Mouse (Mus musculus) heart, embryonic 15.5 days (tissue): ENCODE data around the gene Mettl25. TPM values are rescaled to one million over a fixed set of nuclear protein-coding genes. Genes with fewer than 3 reads are reported as not detected.
A peak's percentile ranks its signal among the peaks of the same experiment; 100 is the strongest.

Experiments used
- ATAC-seq: fragments of 200-750 bp; cut with Nextera tagmentation; replicated peaks from 2 replicates; pipeline ENCODE4 v1.8.0; 2017; ENCODE audit warnings: low read depth, moderate TSS enrichment; ENCODE audit not compliant: insufficient number of reproducible peaks, insufficient read depth, low FRiP score
- H3K27ac ChIP-seq: fragments of 300-500 bp; sonication (generic); 2 replicates; pipeline ENCODE4 v1.5.1; 2015; ENCODE audit warnings: mild to moderate bottlenecking, inconsistent platforms
- H3K27me3 ChIP-seq: fragments of 300-500 bp; sonication (generic); 2 replicates; pipeline ENCODE4 v1.6.1; 2015; ENCODE audit warnings: inconsistent platforms
- H3K36me3 ChIP-seq: fragments of 300-500 bp; sonication (generic); 2 replicates; pipeline ENCODE4 v1.6.1; 2015; ENCODE audit warnings: mild to moderate bottlenecking, inconsistent platforms
- H3K4me1 ChIP-seq: fragments of 300-500 bp; sonication (generic); replicated peaks from 2 replicates; pipeline ENCODE4 v1.6.1; 2015; ENCODE audit warnings: inconsistent platforms
- H3K4me2 ChIP-seq: fragments of 300-500 bp; sonication (generic); 2 replicates; pipeline ENCODE4 v1.6.1; 2015; ENCODE audit warnings: inconsistent platforms, mild to moderate bottlenecking, moderate library complexity
- H3K4me3 ChIP-seq: fragments of 300-500 bp; sonication (generic); 2 replicates; pipeline ENCODE4 v1.5.1; 2015; ENCODE audit warnings: mild to moderate bottlenecking, inconsistent platforms
- H3K9ac ChIP-seq: fragments of 300-500 bp; sonication (generic); 2 replicates; pipeline ENCODE4 v1.6.1; 2015; ENCODE audit warnings: mild to moderate bottlenecking, inconsistent platforms
- H3K9me3 ChIP-seq: fragments of 300-500 bp; sonication (generic); replicated peaks from 2 replicates; pipeline ENCODE4 v1.6.1; 2016; ENCODE audit warnings: inconsistent platforms
- WGBS: fragments of 180-500 bp; shearing (Covaris S2); methylation state at CpG from one replicate; pipeline ENCODE4 v1.1.7; 2015; ENCODE audit warnings: mixed read lengths; 5-methylcytosine and 5-hydroxymethylcytosine counted together
- polyA plus RNA-seq: library from polyadenylated mRNA; unstranded; fragments of >200 nt; fragmentation: Nextera tagmentation; extraction: Ambion mirVana; gene quantifications from 2 replicates; pipeline ENCODE4 v1.2.1, GENCODE M21; 2015

Gene Mettl25
- polyA plus RNA-seq, 1 experiment from 2014 or later: 9.8 TPM

GRCm38 (mm10) chr10:105797250-105797924, 43.8 kb downstream of the Mettl25 start:
- no peaks in the 10 kb centered on the region for H3K27me3 ChIP-seq
- ATAC-seq: no peak
- no peaks in the 10 kb centered on the region for H3K9me3 ChIP-seq
- H3K27ac ChIP-seq: no peak overlapping the region
- 59% methylated on average over 8 of the region's 8 CpGs for WGBS
- H3K4me1 ChIP-seq: no peaks in the 10 kb centered on the region
- H3K4me3 ChIP-seq: no peak overlapping the region
- 0 out of 2 replicates have a peak, but pooled peaks cover 4% of the 10 kb centered on the region for H3K36me3 ChIP-seq
- no peak overlapping the region for H3K9ac ChIP-seq
- no peak overlapping the region for H3K4me2 ChIP-seq

GRCm38 (mm10) chr10:105793776-105794552, 47.2 kb downstream of the Mettl25 start:
- no peak overlapping the region for H3K27ac ChIP-seq
- no peak for ATAC-seq
- no peaks in the 10 kb centered on the region for H3K27me3 ChIP-seq
- no peak overlapping the region for H3K4me3 ChIP-seq
- H3K9me3 ChIP-seq: no peaks in the 10 kb centered on the region
- no peak overlapping the region for H3K4me2 ChIP-seq
- H3K36me3 ChIP-seq: 0 out of 2 replicates have a peak, but pooled peaks cover 4% of the 10 kb centered on the region
- 59% methylated on average over 15 of the region's 15 CpGs for WGBS
- H3K9ac ChIP-seq: no peak overlapping the region
- no peaks in the 10 kb centered on the region for H3K4me1 ChIP-seq

GRCm38 (mm10) chr10:105788744-105789486, 52.3 kb downstream of the Mettl25 start:
- Histone ChIP-seq H3K9me3 (no peaks in the 10 kb centered on the region), H3K4me1 (no peaks in the 10 kb centered on the region), H3K27me3 (no peaks in the 10 kb centered on the region), H3K4me2 (no peak overlapping the region), H3K36me3 (no peaks in the 10 kb centered on the region), H3K4me3 (no peak overlapping the region), H3K27ac (no peak overlapping the region), H3K9ac (no peak overlapping the region)
- no peak for ATAC-seq
- 80% methylated on average over 17 of the region's 17 CpGs for WGBS

GRCm38 (mm10) chr10:105783766-105784165, 57.4 kb downstream of the Mettl25 start:
- WGBS: 67% methylated on average over 8 of the region's 8 CpGs
- H3K27ac ChIP-seq: no peak overlapping the region
- H3K36me3 ChIP-seq: 0 out of 2 replicates have a peak, but pooled peaks cover 2% of the 10 kb centered on the region
- H3K4me1 ChIP-seq: no peaks in the 10 kb centered on the region
- H3K9me3 ChIP-seq: no peaks in the 10 kb centered on the region
- no peak overlapping the region for H3K4me3 ChIP-seq
- no peak overlapping the region for H3K9ac ChIP-seq
- ATAC-seq: no peak
- no peak overlapping the region for H3K4me2 ChIP-seq
- H3K27me3 ChIP-seq: no peaks in the 10 kb centered on the region

- Histone ChIP-seq H3K36me3 (no peaks in the 10 kb centered on the region), H3K27ac (no peak overlapping the region), H3K27me3 (no peaks in the 10 kb centered on the region), H3K4me1 (no peaks in the 10 kb centered on the region), H3K9me3 (no peaks in the 10 kb centered on the region), H3K4me3 (no peak overlapping the region), H3K4me2 (no peak overlapping the region), H3K9ac (no peak overlapping the region)
- no peak for ATAC-seq
- WGBS: 12% methylated on average over 6 of the region's 6 CpGs
Observed at GRCm38 (mm10) chr10:105774382-105774781, 66.8 kb downstream of the Mettl25 start.

- Histone ChIP-seq H3K9me3 (no peaks in the 10 kb centered on the region), H3K27me3 (no peaks in the 10 kb centered on the region), H3K4me1 (no peaks in the 10 kb centered on the region), H3K27ac (no peak overlapping the region), H3K4me2 (no peak overlapping the region), H3K9ac (no peak overlapping the region), H3K36me3 (no peaks in the 10 kb centered on the region), H3K4me3 (no peak overlapping the region)
- ATAC-seq: 0 out of 2 replicates have a peak, but pooled peaks have one; percentile 18
- 87% methylated on average over 9 of the region's 9 CpGs for WGBS
Observed at GRCm38 (mm10) chr10:105772821-105773302, 68.3 kb downstream of the Mettl25 start.

GRCm38 (mm10) chr10:105763959-105764358, 77.2 kb downstream of the Mettl25 start:
- H3K4me2 ChIP-seq: no peak overlapping the region

GRCm38 (mm10) chr10:105760460-105760859, 80.7 kb downstream of the Mettl25 start:
- Histone ChIP-seq H3K27ac (no peak overlapping the region), H3K9ac (no peak overlapping the region), H3K4me2 (no peak overlapping the region), H3K4me1 (no peaks in the 10 kb centered on the region), H3K9me3 (no peaks in the 10 kb centered on the region), H3K27me3 (no peaks in the 10 kb centered on the region), H3K36me3 (no peaks in the 10 kb centered on the region), H3K4me3 (no peak overlapping the region)
- no peak for ATAC-seq
- WGBS: 75% methylated on average over 2 of the region's 2 CpGs

More at GRCm38 (mm10) chr10:105763959-105764358, 77.2 kb downstream of the Mettl25 start:
- H3K27ac ChIP-seq: no peak overlapping the region
- H3K4me1 ChIP-seq: no peaks in the 10 kb centered on the region
- H3K9me3 ChIP-seq: no peaks in the 10 kb centered on the region
- no peaks in the 10 kb centered on the region for H3K36me3 ChIP-seq
- WGBS: 79% methylated on average over 2 of the region's 2 CpGs
- no peak overlapping the region for H3K9ac ChIP-seq
- no peak overlapping the region for H3K4me3 ChIP-seq
- H3K27me3 ChIP-seq: no peaks in the 10 kb centered on the region
- no peak for ATAC-seq

- no peak overlapping the region for H3K4me3 ChIP-seq
- no peak for ATAC-seq
- no peak overlapping the region for H3K27ac ChIP-seq
- H3K4me2 ChIP-seq: no peak overlapping the region
- no peaks in the 10 kb centered on the region for H3K27me3 ChIP-seq
- WGBS: 64% methylated on average over 7 of the region's 7 CpGs
- H3K36me3 ChIP-seq: no peaks in the 10 kb centered on the region
- no peak overlapping the region for H3K9ac ChIP-seq
- no peaks in the 10 kb centered on the region for H3K9me3 ChIP-seq
- H3K4me1 ChIP-seq: no peaks in the 10 kb centered on the region
Observed at GRCm38 (mm10) chr10:105760046-105760445, 81.1 kb downstream of the Mettl25 start.

- H3K9me3 ChIP-seq: no peaks in the 10 kb centered on the region
- ATAC-seq: no peak
- no peak overlapping the region for H3K4me3 ChIP-seq
- WGBS: 78% methylated on average over 5 of the region's 5 CpGs
- no peak overlapping the region for H3K4me2 ChIP-seq
- no peaks in the 10 kb centered on the region for H3K27me3 ChIP-seq
- H3K36me3 ChIP-seq: no peaks in the 10 kb centered on the region
- H3K9ac ChIP-seq: no peak overlapping the region
- H3K4me1 ChIP-seq: no peaks in the 10 kb centered on the region
- no peak overlapping the region for H3K27ac ChIP-seq
Observed at GRCm38 (mm10) chr10:105753831-105754605, 87.2 kb downstream of the Mettl25 start.
